ENCODE assay signal across 8 mouse cellular contexts in the genomic region with DNA sequence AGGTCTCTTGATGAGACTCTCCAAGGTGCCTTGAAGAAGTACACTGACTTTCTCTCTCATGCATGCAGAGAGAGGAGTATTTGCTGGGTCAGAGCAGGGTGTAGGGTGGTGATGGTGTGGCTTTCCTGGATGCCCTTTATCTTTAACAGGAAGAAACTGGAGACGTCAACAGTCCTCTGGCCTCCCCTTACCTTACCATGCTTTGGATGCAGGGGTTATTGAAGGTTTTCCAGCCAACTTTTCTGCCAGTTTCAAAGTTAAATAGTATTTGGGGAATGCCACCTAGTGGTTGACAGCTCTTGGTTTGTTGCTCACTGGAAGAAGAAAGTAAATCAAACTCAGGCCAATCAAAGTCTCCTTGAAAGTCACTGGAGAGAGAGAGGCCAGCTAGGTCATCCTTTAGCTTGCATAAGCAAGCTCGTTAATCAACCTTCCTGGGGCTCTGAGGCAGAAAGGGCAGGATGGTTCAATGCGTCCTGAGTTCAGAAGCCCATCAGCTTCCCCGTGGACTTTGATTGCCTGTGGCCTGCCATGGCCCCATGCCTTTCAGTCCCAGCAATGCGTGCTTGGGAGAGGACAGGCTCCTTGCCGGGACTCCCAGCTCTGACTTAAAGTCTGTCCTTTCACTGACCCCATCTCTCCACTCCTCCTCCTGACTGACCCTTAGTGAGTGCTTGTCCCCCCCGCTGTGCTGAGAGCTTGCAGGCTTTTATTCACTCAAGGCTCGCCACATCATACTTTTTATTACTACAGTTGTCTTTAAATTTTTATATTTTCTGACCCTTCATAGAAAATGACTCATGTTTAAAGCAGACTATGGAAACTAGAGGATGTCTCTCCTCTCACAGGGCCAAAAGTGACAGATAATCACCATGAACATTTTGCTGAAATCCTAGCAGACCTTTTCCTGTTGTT. TPM values are rescaled to one million over a fixed set of nuclear protein-coding genes. Genes with fewer than 3 reads are reported as not detected.
DNase-seq lines count a peak whose midpoint lies in the region; ATAC-seq and TF ChIP-seq lines count a peak whose summit lies in the region.

No protein-coding gene starts in this region.

- H3K27ac ChIP-seq in spleen, adult 2 months (ENCODE audit: insufficient read depth, low read length), result peak overlapping the region; percentile 48
- 0 out of 2 replicates have a peak overlapping the region, but pooled peaks have one; percentile 52 for H3K27ac ChIP-seq in heart, embryonic 10.5 days
- H3K27ac ChIP-seq in kidney, embryonic 15.5 days, result peak overlapping the region; percentile 74
- H3K27ac ChIP-seq in midbrain, embryonic 14.5 days (replicated peaks; ENCODE audit: low read depth, low read length), result no peak overlapping the region

- H3K4me3 ChIP-seq in spleen, adult 2 months (ENCODE audit: extremely low read depth, insufficient read depth, insufficient read length), result no peak overlapping the region
- no peak overlapping the region for H3K4me3 ChIP-seq in heart, embryonic 10.5 days
- H3K4me3 ChIP-seq in kidney, embryonic 15.5 days (replicated peaks), result no peak overlapping the region
- H3K4me3 ChIP-seq in midbrain, embryonic 14.5 days (replicated peaks; ENCODE audit: low read depth, low read length), result no peak overlapping the region

- no peak overlapping the region for H3K9ac ChIP-seq in kidney, embryonic 15.5 days
- no peak overlapping the region for H3K9ac ChIP-seq in midbrain, embryonic 14.5 days (replicated peaks; ENCODE audit: low read length)

- peak; percentile 92 for ATAC-seq in kidney, embryonic 15.5 days (replicated peaks; ENCODE audit: low FRiP score)
- ATAC-seq in midbrain, embryonic 14.5 days (ENCODE audit: low FRiP score, low TSS enrichment), result no peak

- no peaks in the 10 kb centered on the region for H3K9me3 ChIP-seq in heart, embryonic 10.5 days
- no peaks in the 10 kb centered on the region for H3K9me3 ChIP-seq in kidney, embryonic 15.5 days (replicated peaks)
- H3K9me3 ChIP-seq in midbrain, embryonic 14.5 days (ENCODE audit: control insufficient read depth, low read length), result no peaks in the 10 kb centered on the region

- DNase-seq in cerebellum, adult 9-10 months, result peak; percentile 19
- no peak for DNase-seq in cerebellum, adult 11 months
- DNase-seq in spleen, adult 2 months (ENCODE audit: low read depth in 1 of 2, low spot score in 2 of 2), result peak in 1 of 2 experiments; percentile 33
- no peak for DNase-seq in spleen, postnatal 10 days (ENCODE audit: low spot score in 2 of 2)
- no peak for DNase-seq in heart, embryonic 10.5 days (ENCODE audit: low spot score)
- peak; percentile 79 for DNase-seq in midbrain, embryonic 14.5 days
- DNase-seq in right cerebral cortex, postnatal 14 days, result no peak

- no peak for TF ChIP-seq POLR2A in spleen, adult 2 months (IDR thresholded peaks at IDR 0.05; ENCODE audit: low read depth, low read length)

- H3K36me3 ChIP-seq in spleen, adult 2 months (ENCODE audit: control insufficient read depth, insufficient read depth, low read length), result no peaks in the 10 kb centered on the region
- no peaks in the 10 kb centered on the region for H3K36me3 ChIP-seq in heart, embryonic 10.5 days
- no peaks in the 10 kb centered on the region for H3K36me3 ChIP-seq in kidney, embryonic 15.5 days
- H3K36me3 ChIP-seq in midbrain, embryonic 14.5 days (ENCODE audit: control insufficient read depth, insufficient read depth, low read length), result no peaks in the 10 kb centered on the region

- WGBS in spleen, adult 2 months, result 61% methylated on average over 8 of the region's 8 CpGs
- WGBS in heart, embryonic 10.5 days, result 23% methylated on average over 8 of the region's 8 CpGs
- 9% methylated on average over 8 of the region's 8 CpGs for whole genome bisulfite sequencing in kidney, embryonic 15.5 days
- 21% methylated on average over 8 of the region's 8 CpGs for WGBS in midbrain, embryonic 14.5 days

- H3K4me1 ChIP-seq in spleen, adult 2 months (ENCODE audit: control insufficient read depth, insufficient read depth, insufficient read length), result peaks cover 6% of the 10 kb centered on the region; the same call in 1 of the 2 replicates
- peaks cover 19% of the 10 kb centered on the region for H3K4me1 ChIP-seq in heart, embryonic 10.5 days
- H3K4me1 ChIP-seq in kidney, embryonic 15.5 days, result peaks cover 24% of the 10 kb centered on the region
- peaks cover 8% of the 10 kb centered on the region; the same call in 1 of the 2 replicates for H3K4me1 ChIP-seq in midbrain, embryonic 14.5 days (ENCODE audit: control insufficient read depth, insufficient read depth, low read length)

- H3K27me3 ChIP-seq in spleen, adult 2 months (ENCODE audit: control insufficient read depth, insufficient read depth, low read length), result no peaks in the 10 kb centered on the region
- H3K27me3 ChIP-seq in heart, embryonic 10.5 days (ENCODE audit: insufficient read depth, poor library complexity, severe bottlenecking), result peaks cover under 1% of the 10 kb centered on the region; the same call in 1 of the 2 replicates
- H3K27me3 ChIP-seq in kidney, embryonic 15.5 days, result peaks cover 36% of the 10 kb centered on the region
- H3K27me3 ChIP-seq in midbrain, embryonic 14.5 days (ENCODE audit: control insufficient read depth, insufficient read depth, low read length), result no peaks in the 10 kb centered on the region

- peak overlapping the region; percentile 22 for H3K4me2 ChIP-seq in kidney, embryonic 15.5 days
- H3K4me2 ChIP-seq in midbrain, embryonic 14.5 days (ENCODE audit: low read length), result no peak overlapping the region

- TF ChIP-seq CTCF in spleen, adult 2 months (IDR thresholded peaks at IDR 0.05; ENCODE audit: extremely low read depth, insufficient read depth, insufficient read length, insufficient replicate concordance), result no peak

RNA-seq across cellular contexts. Expression of gene Mdm1, which starts 31.3 kb away (rescaled TPM):
- 2.9 and 3.4 TPM in 2 replicates for polyA plus RNA-seq in spleen, adult 2 months (2012; rRNA removed)
- 21.9 and 28.7 TPM in 2 replicates for polyA plus RNA-seq in heart, embryonic 10.5 days (2016; fragmentation: Nextera tagmentation; extraction: Ambion mirVana)
- 29.3 and 29.8 TPM in 2 replicates for polyA plus RNA-seq in kidney, embryonic 15.5 days (2015; fragmentation: Nextera tagmentation; extraction: Ambion mirVana)
- 29.6 and 32.3 TPM in 2 replicates for polyA plus RNA-seq in midbrain, embryonic 14.5 days (2014; fragmentation: Nextera tagmentation; extraction: Ambion mirVana)

Comparison
In these comparisons a context has a peak if more than half of its experiments do, and no peak if none do; other contexts are left out.
1. DNase-seq: peak in cerebellum, adult 9-10 months (single experiment) and midbrain, embryonic 14.5 days (single experiment); none in cerebellum, adult 11 months (single experiment), spleen, postnatal 10 days (0 of 2), heart, embryonic 10.5 days (single experiment) and right cerebral cortex, postnatal 14 days (single experiment).